Mouse (Mus musculus) hindbrain, postnatal 0 days (tissue): ENCODE measurements at regions not wholly inside any gene's neighbourhood (a gene's known extent, or its start where the extent isn't known, plus 50 kb on each side); places are given as distances from the start of the nearest gene placed in this dataset.

Source experiments
- ATAC-seq: fragments of 200-750 bp; cut with Nextera tagmentation; 2 replicates; pipeline ENCODE4 v1.8.0; 2017; ENCODE audit warnings: mild to moderate bottlenecking, moderate TSS enrichment, moderate library complexity
- DNase-seq: peaks from one replicate; pipeline ENCODE4 v3.0.0-alpha.2; 2015; ENCODE audit warnings: low spot score
- H3K27ac ChIP-seq: fragments of 300-500 bp; sonication (generic); 2 replicates; pipeline ENCODE4 v1.5.1; 2014; ENCODE audit warnings: mild to moderate bottlenecking
- H3K27me3 ChIP-seq: fragments of 300-500 bp; sonication (generic); 2 replicates; pipeline ENCODE4 v1.6.1; 2014; ENCODE audit warnings: low read length, mixed read lengths; ENCODE audit not compliant: insufficient read depth
- H3K36me3 ChIP-seq: fragments of 300-500 bp; sonication (generic); 2 replicates; pipeline ENCODE4 v1.6.1; 2014; ENCODE audit warnings: low read length, mixed read lengths; ENCODE audit not compliant: insufficient read depth
- H3K4me1 ChIP-seq: fragments of 300-500 bp; sonication (generic); 2 replicates; pipeline ENCODE4 v1.6.1; 2014; ENCODE audit warnings: antibody characterized with exemption, low read length, mixed read lengths; ENCODE audit not compliant: insufficient read depth
- H3K4me2 ChIP-seq: fragments of 300-500 bp; sonication (generic); 2 replicates; pipeline ENCODE4 v1.6.1; 2014; ENCODE audit warnings: low read depth, mild to moderate bottlenecking, low read length, moderate library complexity, mixed read lengths
- H3K4me3 ChIP-seq: fragments of 300-500 bp; sonication (generic); 2 replicates; pipeline ENCODE4 v1.5.1; 2014; ENCODE audit warnings: low read length
- H3K9ac ChIP-seq: fragments of 300-500 bp; sonication (generic); replicated peaks from 2 replicates; pipeline ENCODE4 v1.6.1; 2014; ENCODE audit warnings: mild to moderate bottlenecking, low read length, moderate library complexity, mixed read lengths
- H3K9me3 ChIP-seq: fragments of 300-500 bp; sonication (generic); 2 replicates; pipeline ENCODE4 v1.6.1; 2016; ENCODE audit warnings: low read length, mixed read lengths
- CTCF ChIP-seq: IDR thresholded peaks from 2 replicates; pipeline ENCODE4 v1.5.1; 2016; ENCODE audit warnings: antibody characterized with exemption, control low read depth, low read depth
- WGBS: fragments of 180-500 bp; shearing (Covaris S2); extraction: QIAGEN DNeasy Blood & Tissue Kit; methylation state at CpG from one replicate; pipeline ENCODE4 v1.1.7; 2014; 5-methylcytosine and 5-hydroxymethylcytosine counted together

DNA sequence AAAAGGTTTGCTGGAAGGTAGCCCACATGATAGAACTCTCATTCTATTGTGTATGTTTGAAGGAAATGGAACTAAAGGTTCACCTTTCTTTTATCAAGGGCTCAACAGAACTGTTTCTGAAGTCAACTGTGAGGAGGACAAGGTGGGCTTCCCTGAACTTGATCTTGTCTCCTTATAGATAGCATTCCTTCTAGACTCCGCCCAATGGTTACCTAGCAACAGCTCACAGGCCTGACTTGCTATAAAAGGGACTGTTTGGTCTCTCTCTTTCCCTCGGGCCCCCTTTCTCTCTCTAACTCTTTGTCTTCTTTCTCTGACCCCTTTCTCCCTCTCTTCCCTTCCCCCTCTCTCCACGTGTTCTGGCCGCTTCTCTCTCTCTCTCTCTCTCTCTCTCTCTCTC is 123.5 kb upstream of the B430218F22Rik start:
- 43% methylated on average over 4 of the region's 4 CpGs for WGBS
- ATAC-seq: no peak
- no peaks in the 10 kb centered on the region for H3K4me1 ChIP-seq
- TF ChIP-seq CTCF: no peak
- no peak overlapping the region for H3K4me2 ChIP-seq
- DNase-seq: no peak
- H3K9me3 ChIP-seq: no peaks in the 10 kb centered on the region
- no peak overlapping the region for H3K4me3 ChIP-seq
- no peak overlapping the region for H3K27ac ChIP-seq
- no peaks in the 10 kb centered on the region for H3K36me3 ChIP-seq
- no peak overlapping the region for H3K9ac ChIP-seq
- no peaks in the 10 kb centered on the region for H3K27me3 ChIP-seq

DNA sequence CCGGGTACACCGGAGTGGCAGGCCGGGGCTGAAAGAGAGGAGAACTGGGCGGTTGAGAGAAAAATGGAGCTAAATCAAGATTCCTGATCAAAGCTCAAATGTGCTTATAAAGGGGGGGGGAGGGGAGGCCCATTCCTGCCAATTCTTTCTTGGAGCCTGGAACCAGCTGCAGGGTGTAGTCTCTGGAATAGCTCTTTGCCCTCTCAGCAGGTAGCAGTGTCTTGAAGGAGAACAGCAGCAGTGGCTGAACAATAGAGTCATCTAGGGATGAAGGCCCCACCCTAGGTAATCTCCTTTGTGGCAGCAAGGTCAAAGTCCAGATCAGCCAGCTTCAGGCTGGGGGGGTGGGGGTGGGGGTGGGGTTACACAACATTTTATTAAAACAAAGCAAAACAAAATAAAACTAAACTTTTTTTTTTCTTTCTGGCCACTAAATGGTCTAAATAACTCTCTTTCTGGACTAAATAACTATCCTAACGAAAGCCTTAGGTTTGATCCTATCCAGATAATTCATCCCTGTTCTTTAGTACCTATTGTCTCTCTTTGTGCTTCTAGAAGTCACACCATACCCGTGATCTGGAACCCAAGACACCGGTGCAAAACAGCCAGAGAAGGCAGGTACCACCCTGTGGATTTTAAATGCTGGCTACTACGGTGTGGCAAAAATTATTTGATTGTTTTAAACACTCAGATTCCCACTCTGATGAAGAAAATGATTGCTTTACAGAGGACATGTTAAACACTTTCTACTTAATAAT is 120.5 kb upstream of the B430218F22Rik start:
- H3K4me2 ChIP-seq: no peak overlapping the region
- ATAC-seq (no peak), DNase-seq (no peak)
- no peak overlapping the region for H3K9ac ChIP-seq
- H3K27ac ChIP-seq: no peak overlapping the region
- H3K36me3 ChIP-seq: no peaks in the 10 kb centered on the region
- H3K4me1 ChIP-seq: no peaks in the 10 kb centered on the region
- no peaks in the 10 kb centered on the region for H3K9me3 ChIP-seq
- H3K27me3 ChIP-seq: no peaks in the 10 kb centered on the region
- no peak overlapping the region for H3K4me3 ChIP-seq
- WGBS: 81% methylated on average over 8 of the region's 8 CpGs
- no peak for TF ChIP-seq CTCF

DNA sequence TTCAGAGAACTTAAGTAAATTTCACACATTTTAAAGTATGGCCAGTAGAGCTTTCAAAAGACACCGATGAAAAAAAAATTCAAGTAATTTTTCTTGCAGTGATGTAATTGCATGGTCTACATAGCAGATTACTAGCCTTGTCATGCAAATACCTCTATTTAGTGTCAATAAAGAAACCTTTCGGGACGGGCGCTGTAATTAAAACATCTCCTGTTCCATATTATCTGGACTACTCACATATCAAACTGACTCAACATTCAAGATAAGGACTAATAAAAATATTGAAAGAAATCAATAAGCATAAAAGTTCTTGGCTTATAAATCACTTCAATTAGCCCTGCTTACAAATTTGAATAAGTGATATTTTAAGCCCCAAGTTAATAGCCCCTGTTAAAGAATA is 113.5 kb upstream of the B430218F22Rik start:
- Histone ChIP-seq H3K4me2 (no peak overlapping the region), H3K4me3 (no peak overlapping the region), H3K4me1 (no peaks in the 10 kb centered on the region), H3K36me3 (no peaks in the 10 kb centered on the region), H3K9ac (no peak overlapping the region), H3K9me3 (no peaks in the 10 kb centered on the region), H3K27me3 (no peaks in the 10 kb centered on the region), H3K27ac (no peak overlapping the region)
- no peak for DNase-seq
- ATAC-seq: no peak
- WGBS: 83% methylated on average over 4 of the region's 4 CpGs
- no peak for TF ChIP-seq CTCF

- H3K4me2 ChIP-seq: no peak overlapping the region
- DNase-seq (no peak), ATAC-seq (no peak)
- TF ChIP-seq CTCF: no peak
- H3K36me3 ChIP-seq: no peaks in the 10 kb centered on the region
- H3K4me1 ChIP-seq: no peaks in the 10 kb centered on the region
- no peaks in the 10 kb centered on the region for H3K9me3 ChIP-seq
- 64% methylated on average over 2 of the region's 2 CpGs for WGBS
- no peak overlapping the region for H3K9ac ChIP-seq
- H3K27ac ChIP-seq: no peak overlapping the region
- H3K4me3 ChIP-seq: no peak overlapping the region
- no peaks in the 10 kb centered on the region for H3K27me3 ChIP-seq
Observed at GRCm38 (mm10) chr13:118280956-118281355, 105.5 kb upstream of the B430218F22Rik start.

DNA sequence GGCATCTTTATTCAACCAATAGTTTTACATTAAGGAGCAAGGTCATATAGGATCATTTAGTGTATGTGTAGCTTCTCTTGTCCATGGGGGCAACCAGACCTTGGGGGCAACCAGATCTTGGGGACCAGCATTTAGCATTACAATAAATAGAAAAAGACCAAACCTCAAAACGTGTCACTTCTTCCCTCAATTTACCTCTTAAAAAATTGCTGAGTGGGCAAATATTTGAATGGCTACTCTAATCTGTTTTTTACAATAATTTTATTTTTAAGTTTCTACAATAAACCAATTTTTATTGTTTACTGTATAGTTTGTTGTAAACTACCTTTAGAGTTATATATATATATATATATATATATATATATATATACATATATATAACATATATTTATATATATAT is 92.7 kb upstream of the B430218F22Rik start:
- H3K9me3 ChIP-seq: no peaks in the 10 kb centered on the region
- no peak overlapping the region for H3K4me2 ChIP-seq
- TF ChIP-seq CTCF: no peak
- ATAC-seq (no peak), DNase-seq (no peak)
- WGBS: 82% methylated on average over 1 of the region's 1 CpGs
- H3K4me3 ChIP-seq: no peak overlapping the region
- no peak overlapping the region for H3K27ac ChIP-seq
- no peaks in the 10 kb centered on the region for H3K36me3 ChIP-seq
- no peak overlapping the region for H3K9ac ChIP-seq
- no peaks in the 10 kb centered on the region for H3K4me1 ChIP-seq
- H3K27me3 ChIP-seq: no peaks in the 10 kb centered on the region

- Histone ChIP-seq H3K4me3 (no peak overlapping the region), H3K9me3 (no peaks in the 10 kb centered on the region), H3K27me3 (no peaks in the 10 kb centered on the region), H3K27ac (no peak overlapping the region), H3K36me3 (no peaks in the 10 kb centered on the region), H3K9ac (no peak overlapping the region), H3K4me1 (no peaks in the 10 kb centered on the region), H3K4me2 (no peak overlapping the region)
- DNase-seq (no peak), ATAC-seq (no peak)
- TF ChIP-seq CTCF: no peak
- 93% methylated on average over 1 of the region's 1 CpGs for WGBS
Observed at GRCm38 (mm10) chr13:118310080-118310479, 76.3 kb upstream of the B430218F22Rik start.

DNA sequence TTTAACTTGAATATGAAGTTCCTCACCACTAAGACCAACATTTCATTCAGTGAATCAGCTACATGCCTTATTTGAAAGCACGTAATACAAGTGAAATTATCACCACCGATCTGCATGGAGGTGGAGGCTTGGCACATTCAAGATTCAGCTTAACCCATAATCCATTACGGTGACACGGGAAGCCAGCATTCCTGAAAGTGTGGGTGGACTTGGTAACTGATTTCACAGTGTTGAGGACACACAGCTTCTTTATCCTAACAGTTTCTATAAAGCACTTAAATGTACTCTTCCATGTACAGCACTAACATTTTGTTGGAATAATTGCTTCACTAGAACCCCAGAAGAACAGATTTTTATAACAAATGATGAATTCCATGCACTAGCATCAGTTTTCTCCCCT is 72.8 kb upstream of the B430218F22Rik start:
- Histone ChIP-seq H3K4me2 (no peak overlapping the region), H3K4me1 (no peaks in the 10 kb centered on the region), H3K9ac (no peak overlapping the region), H3K27me3 (no peaks in the 10 kb centered on the region), H3K9me3 (no peaks in the 10 kb centered on the region), H3K4me3 (no peak overlapping the region), H3K36me3 (no peaks in the 10 kb centered on the region), H3K27ac (no peak overlapping the region)
- TF ChIP-seq CTCF: no peak
- ATAC-seq (no peak), DNase-seq (no peak)
- WGBS: 87% methylated on average over 4 of the region's 4 CpGs
